Comparison of ENCODE assay signal across 32 mouse cellular contexts in genomic region chr6:128083305-128083704, GRCm38 (mm10).
"Had no signal": no experiment of that assay in that cellular context is flagged by ENCODE, and none has a peak within 500 bp of the region (broad histone marks: within the 10 kb centered on the region; RNA-seq: fewer than 3 reads in every experiment).

No protein-coding gene starts in this region.

- H3K4me2 ChIP-seq: heart, embryonic 12.5 days; heart, embryonic 13.5 days; heart, embryonic 15.5 days; hindbrain, embryonic 12.5 days; hindbrain, embryonic 13.5 days; hindbrain, embryonic 14.5 days; hindbrain, embryonic 15.5 days; intestine, embryonic 15.5 days; kidney, embryonic 15.5 days had no signal

- H3K4me3 ChIP-seq: heart, embryonic 12.5 days; heart, embryonic 13.5 days; heart, embryonic 15.5 days; hindbrain, embryonic 10.5 days; hindbrain, embryonic 12.5 days; hindbrain, embryonic 13.5 days; hindbrain, embryonic 15.5 days; intestine, embryonic 15.5 days; kidney, embryonic 15.5 days; layer of hippocampus, adult 2 months; left cerebral cortex, adult 2 months had no signal

- H3K9ac ChIP-seq: heart, embryonic 12.5 days; heart, embryonic 13.5 days; heart, embryonic 15.5 days; hindbrain, embryonic 12.5 days; hindbrain, embryonic 13.5 days; hindbrain, embryonic 14.5 days; hindbrain, embryonic 15.5 days; intestine, embryonic 15.5 days; kidney, embryonic 15.5 days had no signal

- H3K9me3 ChIP-seq: heart, embryonic 12.5 days; heart, embryonic 13.5 days; heart, embryonic 15.5 days; hindbrain, embryonic 10.5 days; hindbrain, embryonic 12.5 days; hindbrain, embryonic 13.5 days; hindbrain, embryonic 15.5 days; intestine, embryonic 15.5 days; kidney, embryonic 15.5 days had no signal

- H3K36me3 ChIP-seq: heart, embryonic 15.5 days; hindbrain, embryonic 12.5 days; hindbrain, embryonic 13.5 days; hindbrain, embryonic 15.5 days; intestine, embryonic 15.5 days had no signal

- H3K27me3 ChIP-seq: heart, embryonic 12.5 days; heart, embryonic 13.5 days; heart, embryonic 15.5 days; hindbrain, embryonic 12.5 days; hindbrain, embryonic 13.5 days; hindbrain, embryonic 15.5 days; intestine, embryonic 15.5 days; kidney, embryonic 15.5 days had no signal

- ATAC-seq: hindbrain, embryonic 16.5 days; hindbrain, postnatal 0 days; inflammation-experienced regulatory T-cells, adult 6 months; intestine, embryonic 15.5 days; intestine, embryonic 16.5 days; intestine, postnatal 0 days had no signal

- DNase-seq: heart, postnatal 10 days; heart, postnatal 14 days; heart, postnatal 36 days; heart, postnatal 4 days; kidney, adult 11 months; kidney, adult 18-20 months; kidney, adult 2 months; kidney, adult 8-10 months; kidney, postnatal 14 days; kidney, postnatal 25 days; kidney, postnatal 36 days; kidney, postnatal 4 days; layer of hippocampus, adult 9-11 months; layer of hippocampus, postnatal 36 days had no signal

- H3K27ac ChIP-seq: heart, embryonic 13.5 days; heart, embryonic 15.5 days; hindbrain, embryonic 10.5 days; hindbrain, embryonic 12.5 days; hindbrain, embryonic 13.5 days; hindbrain, embryonic 14.5 days; hindbrain, embryonic 15.5 days; hindbrain, postnatal 0 days; intestine, embryonic 15.5 days; kidney, embryonic 15.5 days; kidney, postnatal 0 days; layer of hippocampus, adult 2 months; left cerebral cortex, adult 2 months had no signal
